Mouse (Mus musculus): ENCODE data around the gene Stat5a. TPM values are rescaled to one million over a fixed set of nuclear protein-coding genes. Genes with fewer than 3 reads are reported as not detected.
A peak's percentile ranks its signal among the peaks of the same experiment; 100 is the strongest.

The Stat5a gene
- total RNA-seq, 2 experiments from 2014 or later: 1.7 to 2.0 TPM

GRCm38 (mm10) chr11:100853018-100853417 lies 6.1 kb upstream of the Stat5a start:
- no peak for DNase-seq (ENCODE audit: extremely low spot score in 1 of 2, low spot score in 2 of 2)
- Histone ChIP-seq H3K27ac (no peak overlapping the region), H3K4me3 (no peak overlapping the region)
- intact Hi-C loops (cut with DNase I): no loop called here
- no peak for TF ChIP-seq CTCF (IDR thresholded peaks at IDR 0.05)

DNA sequence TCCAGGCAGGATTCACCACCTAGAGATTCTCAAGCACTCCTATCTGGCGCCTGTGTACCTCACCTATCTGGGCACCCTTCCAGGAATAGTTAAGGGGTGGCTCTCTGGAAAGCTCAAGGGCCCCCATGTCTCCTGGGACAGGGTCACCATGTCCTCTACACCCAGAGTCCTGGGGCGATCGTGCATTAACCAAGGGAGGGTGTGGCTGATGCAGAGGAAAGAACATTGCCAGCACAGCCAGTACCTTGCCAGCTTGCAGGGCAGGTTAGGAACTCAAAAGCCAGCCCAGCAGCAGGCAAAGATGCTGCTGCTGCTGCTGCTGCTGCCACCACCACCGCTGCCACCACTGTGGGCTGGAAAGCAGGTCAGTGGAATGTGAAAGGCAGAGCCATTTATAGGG lies 4.9 kb upstream of the Stat5a start:
- intact Hi-C loops (cut with DNase I): no loop called here
- Histone ChIP-seq H3K27ac (no peak overlapping the region), H3K4me3 (no peak overlapping the region)
- no peak for DNase-seq (ENCODE audit: extremely low spot score in 1 of 2, low spot score in 2 of 2)
- TF ChIP-seq CTCF (IDR thresholded peaks at IDR 0.05): no peak

GRCm38 (mm10) chr11:100855178-100855577 lies 4.0 kb upstream of the Stat5a start:
- no peak for TF ChIP-seq CTCF (IDR thresholded peaks at IDR 0.05)
- H3K27ac ChIP-seq: no peak overlapping the region
- intact Hi-C loops (cut with DNase I): no loop called here
- DNase-seq (ENCODE audit: extremely low spot score in 1 of 2, low spot score in 2 of 2): no peak
- no peak overlapping the region for H3K4me3 ChIP-seq

- intact Hi-C loops (cut with DNase I): no loop called here
- Histone ChIP-seq H3K4me3 (no peak overlapping the region), H3K27ac (no peak overlapping the region)
- DNase-seq (ENCODE audit: extremely low spot score in 1 of 2, low spot score in 2 of 2): no peak
- TF ChIP-seq CTCF (IDR thresholded peaks at IDR 0.05): no peak
Measured at GRCm38 (mm10) chr11:100857960-100858359, 1.2 kb upstream of the Stat5a start.

DNA sequence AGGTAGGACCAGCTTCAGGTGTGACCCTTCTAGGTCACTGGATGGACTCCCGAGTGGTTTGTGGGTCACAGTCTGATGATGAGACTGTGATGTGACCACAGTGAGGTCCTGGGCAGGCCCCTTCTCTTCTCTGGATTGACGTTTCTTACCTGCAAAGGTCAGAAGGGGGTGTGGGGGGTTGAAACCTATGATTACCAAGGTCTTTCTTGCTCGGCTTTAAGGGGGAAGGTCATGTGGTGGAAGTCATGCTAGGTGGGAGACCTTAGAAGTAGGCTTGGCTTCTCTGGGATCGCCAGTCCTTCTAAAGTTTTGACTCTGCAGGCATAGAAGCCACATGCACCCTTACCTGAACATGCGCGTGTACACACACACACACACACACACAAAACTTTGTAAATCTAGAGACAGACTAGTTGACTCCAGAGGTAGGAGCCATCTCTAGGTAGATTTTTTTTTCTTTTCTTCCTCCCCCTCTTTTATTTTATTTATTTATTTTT lies 476 bp downstream of the Stat5a start:
- no peak for TF ChIP-seq CTCF (IDR thresholded peaks at IDR 0.05)
- Histone ChIP-seq H3K27ac (no peak overlapping the region), H3K4me3 (peak overlapping the region; percentile 46; the same call in 1 of the 2 replicates)
- DNase-seq (ENCODE audit: extremely low spot score in 1 of 2, low spot score in 2 of 2): no peak
- intact Hi-C loops (cut with DNase I): loop anchor here (10.0 kb wide), 1 partner anchor 225 kb away; no protein-coding TSS in a partner anchor

- Histone ChIP-seq H3K4me3 (peak overlapping the region; percentile 46), H3K27ac (no peak overlapping the region)
- DNase-seq (ENCODE audit: extremely low spot score in 1 of 2, low spot score in 2 of 2): peak; percentile 31 to 33
- intact Hi-C loops (cut with DNase I): loop anchor here (10.0 kb wide), 1 partner anchor 226 kb away; no protein-coding TSS in a partner anchor
- TF ChIP-seq CTCF (IDR thresholded peaks at IDR 0.05): no peak; the same call in none of the 2 replicates
Measured at GRCm38 (mm10) chr11:100860198-100861048, 1.3 kb downstream of the Stat5a start.

GRCm38 (mm10) chr11:100861335-100861734 lies 2.2 kb downstream of the Stat5a start:
- Histone ChIP-seq H3K27ac (no peak overlapping the region), H3K4me3 (no peak overlapping the region)
- no peak for DNase-seq (ENCODE audit: extremely low spot score in 1 of 2, low spot score in 2 of 2)
- TF ChIP-seq CTCF (IDR thresholded peaks at IDR 0.05): no peak
- intact Hi-C loops (cut with DNase I): loop anchor here (10.0 kb wide), 1 partner anchor 227 kb away; no protein-coding TSS in a partner anchor

- no peak for DNase-seq (ENCODE audit: extremely low spot score in 1 of 2, low spot score in 2 of 2)
- intact Hi-C loops (cut with DNase I): loop anchor here (10.0 kb wide), 1 partner anchor 227 kb away; no protein-coding TSS in a partner anchor
- no peak for TF ChIP-seq CTCF (IDR thresholded peaks at IDR 0.05)
- Histone ChIP-seq H3K27ac (no peak overlapping the region), H3K4me3 (no peak overlapping the region)
Measured at GRCm38 (mm10) chr11:100861836-100862235, 2.7 kb downstream of the Stat5a start.

GRCm38 (mm10) chr11:100863141-100863540 lies 4.0 kb downstream of the Stat5a start:
- no peak for TF ChIP-seq CTCF (IDR thresholded peaks at IDR 0.05)
- H3K4me3 ChIP-seq: no peak overlapping the region
- no peak overlapping the region for H3K27ac ChIP-seq
- intact Hi-C loops (cut with DNase I): loop anchor here (10.0 kb wide), 1 partner anchor 228 kb away; no protein-coding TSS in a partner anchor
- no peak for DNase-seq (ENCODE audit: extremely low spot score in 1 of 2, low spot score in 2 of 2)

GRCm38 (mm10) chr11:100865618-100866017 lies 6.5 kb downstream of the Stat5a start:
- TF ChIP-seq CTCF (IDR thresholded peaks at IDR 0.05): no peak; the same call in 1 of the 2 replicates
- Histone ChIP-seq H3K4me3 (no peak overlapping the region), H3K27ac (no peak overlapping the region)
- intact Hi-C loops (cut with DNase I): loop anchor here (10.0 kb wide), 1 partner anchor 231 kb away; no protein-coding TSS in a partner anchor
- DNase-seq (ENCODE audit: extremely low spot score in 1 of 2, low spot score in 2 of 2): no peak

DNA sequence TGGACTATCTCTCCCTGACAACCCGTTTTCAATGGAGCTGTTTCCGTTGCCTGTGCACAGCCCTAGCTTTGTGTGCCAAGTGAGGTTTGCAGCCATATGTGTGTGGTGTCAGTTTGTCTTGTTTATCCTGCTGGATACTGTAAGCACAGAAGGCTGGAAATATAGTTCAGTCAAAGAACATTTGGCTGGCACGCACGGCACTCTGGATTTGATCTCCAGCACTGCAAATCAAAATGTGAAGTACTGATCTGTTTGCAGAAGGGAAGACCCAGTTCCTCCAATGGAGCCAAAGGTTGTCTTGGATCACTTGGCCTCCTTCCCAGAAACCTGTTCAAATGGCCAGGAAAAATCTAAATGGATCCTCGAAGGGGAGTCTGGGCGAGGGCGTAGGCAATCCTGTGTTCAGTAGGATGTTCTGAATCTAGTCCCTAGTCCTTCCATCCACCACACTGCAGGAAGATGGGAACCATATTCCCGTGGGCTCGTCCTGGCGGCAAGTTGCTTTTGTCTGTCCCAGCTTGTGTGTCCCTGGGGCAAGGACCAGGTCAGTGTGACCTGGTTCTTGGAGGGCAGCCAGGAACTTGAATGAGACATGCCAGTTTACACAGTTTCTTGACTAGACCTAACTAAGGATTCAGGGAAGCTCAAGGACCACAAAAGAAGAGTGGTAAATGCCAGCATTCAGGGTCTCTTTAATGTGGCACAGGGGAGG lies 11.3 kb downstream of the Stat5a start:
- TF ChIP-seq CTCF (IDR thresholded peaks at IDR 0.05): no peak
- no peak for DNase-seq (ENCODE audit: extremely low spot score in 1 of 2, low spot score in 2 of 2)
- no peak overlapping the region for H3K27ac ChIP-seq
- H3K4me3 ChIP-seq: no peak overlapping the region
- intact Hi-C loops (cut with DNase I): no loop called here

GRCm38 (mm10) chr11:100870968-100871350 lies 11.8 kb downstream of the Stat5a start:
- H3K4me3 ChIP-seq: no peak overlapping the region
- intact Hi-C loops (cut with DNase I): no loop called here
- no peak overlapping the region for H3K27ac ChIP-seq
- no peak for DNase-seq (ENCODE audit: extremely low spot score in 1 of 2, low spot score in 2 of 2)
- no peak for TF ChIP-seq CTCF (IDR thresholded peaks at IDR 0.05)

Data from left cerebral cortex, adult 2 months (tissue).